Mouse (Mus musculus): Measurements from ENCODE around the gene Kpnb1. TPM values are rescaled to one million over a fixed set of nuclear protein-coding genes. Genes with fewer than 3 reads are reported as not detected.
"Not testable (repeated sequence)": the region's sequence is repeated elsewhere in the genome, so short reads cannot be mapped to it uniquely, and the experiment has no call there.

Kpnb1 gene
- polyA plus RNA-seq, 1 experiment from 2014 or later, result 82.8 TPM

- no peaks in the 10 kb centered on the region for H3K27me3 ChIP-seq (ENCODE audit: low read depth, poor library complexity, severe bottlenecking)
- WGBS, result 86% methylated on average over 8 of the region's 8 CpGs
- no peaks in the 10 kb centered on the region for H3K9me3 ChIP-seq (replicated peaks)
- no peaks in the 10 kb centered on the region for H3K4me1 ChIP-seq
- H3K36me3 ChIP-seq, result peaks cover 3% of the 10 kb centered on the region; the same call in 1 of the 2 replicates
- no peak for DNase-seq (ENCODE audit: low spot score)
- H3K27ac ChIP-seq, result no peak overlapping the region
- no peak overlapping the region for H3K4me3 ChIP-seq
These were observed 9.3 kb upstream of the Kpnb1 start for GRCm38 (mm10) chr11:97197021-97197420.

GRCm38 (mm10) chr11:97196541-97196940 lies 8.9 kb upstream of the Kpnb1 start:
- H3K27ac ChIP-seq, result no peak overlapping the region
- no peaks in the 10 kb centered on the region for H3K27me3 ChIP-seq (ENCODE audit: low read depth, poor library complexity, severe bottlenecking)
- no peaks in the 10 kb centered on the region for H3K4me1 ChIP-seq
- peaks cover 3% of the 10 kb centered on the region; the same call in 1 of the 2 replicates for H3K36me3 ChIP-seq
- no peak for DNase-seq (ENCODE audit: low spot score)
- H3K9me3 ChIP-seq (replicated peaks), result no peaks in the 10 kb centered on the region
- no peak overlapping the region for H3K4me3 ChIP-seq
- 74% methylated on average over 12 of the region's 12 CpGs for WGBS

GRCm38 (mm10) chr11:97192621-97192951 lies 4.9 kb upstream of the Kpnb1 start:
- no peak for DNase-seq (ENCODE audit: low spot score)
- no peak overlapping the region for H3K27ac ChIP-seq
- no peaks in the 10 kb centered on the region for H3K9me3 ChIP-seq (replicated peaks)
- no peaks in the 10 kb centered on the region for H3K27me3 ChIP-seq (ENCODE audit: low read depth, poor library complexity, severe bottlenecking)
- no peak overlapping the region for H3K4me3 ChIP-seq
- H3K36me3 ChIP-seq, result peaks cover 13% of the 10 kb centered on the region; the same call in 1 of the 2 replicates
- H3K4me1 ChIP-seq, result peaks cover 6% of the 10 kb centered on the region

- Histone ChIP-seq H3K27ac (no peak overlapping the region), H3K27me3 (ENCODE audit: low read depth, poor library complexity, severe bottlenecking) (no peaks in the 10 kb centered on the region), H3K36me3 (peaks cover 15% of the 10 kb centered on the region; the same call in 1 of the 2 replicates), H3K9me3 (replicated peaks) (no peaks in the 10 kb centered on the region), H3K4me1 (peaks cover 6% of the 10 kb centered on the region), H3K4me3 (no peak overlapping the region)
- 77% methylated on average over 6 of the region's 6 CpGs for WGBS
- no peak for DNase-seq (ENCODE audit: low spot score)
These were observed 4.4 kb upstream of the Kpnb1 start for GRCm38 (mm10) chr11:97191915-97192620.

- no peaks in the 10 kb centered on the region for H3K9me3 ChIP-seq (replicated peaks)
- H3K36me3 ChIP-seq, result peaks cover 24% of the 10 kb centered on the region
- no peak overlapping the region for H3K4me3 ChIP-seq
- no peak for DNase-seq (ENCODE audit: low spot score)
- peaks cover 12% of the 10 kb centered on the region for H3K4me1 ChIP-seq
- H3K27me3 ChIP-seq (ENCODE audit: low read depth, poor library complexity, severe bottlenecking), result no peaks in the 10 kb centered on the region
- H3K27ac ChIP-seq, result no peak overlapping the region
- WGBS, result 89% methylated on average over 6 of the region's 6 CpGs
These were observed 3.3 kb upstream of the Kpnb1 start for GRCm38 (mm10) chr11:97190992-97191391.

GRCm38 (mm10) chr11:97189645-97190044 lies 2.0 kb upstream of the Kpnb1 start:
- Histone ChIP-seq H3K4me1 (peaks cover 23% of the 10 kb centered on the region), H3K4me3 (peak overlapping the region; percentile 69; the same call in 1 of the 2 replicates), H3K36me3 (peaks cover 35% of the 10 kb centered on the region)
- not testable (repeated sequence) for H3K9me3 ChIP-seq (replicated peaks); H3K27me3 ChIP-seq (ENCODE audit: low read depth, poor library complexity, severe bottlenecking); DNase-seq (ENCODE audit: low spot score); H3K27ac ChIP-seq
- WGBS, result 93% methylated on average over 6 of the region's 6 CpGs

GRCm38 (mm10) chr11:97189231-97189630 lies 1.6 kb upstream of the Kpnb1 start:
- Histone ChIP-seq H3K36me3 (peaks cover 38% of the 10 kb centered on the region), H3K4me3 (peak overlapping the region; percentile 69), H3K9me3 (replicated peaks) (no peaks in the 10 kb centered on the region), H3K27ac (peak overlapping the region; percentile 95), H3K27me3 (ENCODE audit: low read depth, poor library complexity, severe bottlenecking) (no peaks in the 10 kb centered on the region), H3K4me1 (peaks cover 25% of the 10 kb centered on the region)
- WGBS, result 33% methylated on average over 3 of the region's 3 CpGs
- DNase-seq (ENCODE audit: low spot score), result no peak

- Histone ChIP-seq H3K9me3 (replicated peaks) (no peaks in the 10 kb centered on the region), H3K36me3 (peaks cover 45% of the 10 kb centered on the region), H3K4me1 (peaks cover 25% of the 10 kb centered on the region), H3K27ac (peak overlapping the region; percentile 95), H3K4me3 (peak overlapping the region; percentile 69), H3K27me3 (ENCODE audit: low read depth, poor library complexity, severe bottlenecking) (no peaks in the 10 kb centered on the region)
- no peak for DNase-seq (ENCODE audit: low spot score)
- WGBS, result under 1% methylated on average over 15 of the region's 15 CpGs
These were observed 918 bp upstream of the Kpnb1 start for GRCm38 (mm10) chr11:97188643-97188955.

- peaks cover 25% of the 10 kb centered on the region for H3K4me1 ChIP-seq
- DNase-seq (ENCODE audit: low spot score), result peak; percentile 97
- peak overlapping the region; percentile 69 for H3K4me3 ChIP-seq
- no peaks in the 10 kb centered on the region for H3K9me3 ChIP-seq (replicated peaks)
- peaks cover 59% of the 10 kb centered on the region for H3K36me3 ChIP-seq
- peak overlapping the region; percentile 95 for H3K27ac ChIP-seq
- H3K27me3 ChIP-seq (ENCODE audit: low read depth, poor library complexity, severe bottlenecking), result no peaks in the 10 kb centered on the region
- under 1% methylated on average over 44 of the region's 74 CpGs for WGBS
These were observed 526 bp downstream of the Kpnb1 start for GRCm38 (mm10) chr11:97186947-97187763.

- WGBS, result 72% methylated on average over 5 of the region's 5 CpGs
- DNase-seq (ENCODE audit: low spot score), result no peak
- peaks cover 67% of the 10 kb centered on the region for H3K36me3 ChIP-seq
- peak overlapping the region; percentile 69 for H3K4me3 ChIP-seq
- peaks cover 25% of the 10 kb centered on the region for H3K4me1 ChIP-seq
- H3K27me3 ChIP-seq (ENCODE audit: low read depth, poor library complexity, severe bottlenecking), result no peaks in the 10 kb centered on the region
- peak overlapping the region; percentile 95 for H3K27ac ChIP-seq
- H3K9me3 ChIP-seq (replicated peaks), result no peaks in the 10 kb centered on the region
These were observed 1.7 kb downstream of the Kpnb1 start for GRCm38 (mm10) chr11:97185704-97186614.

- Histone ChIP-seq H3K4me3 (no peak overlapping the region), H3K27ac (no peak overlapping the region), H3K4me1 (peaks cover 25% of the 10 kb centered on the region), H3K27me3 (ENCODE audit: low read depth, poor library complexity, severe bottlenecking) (no peaks in the 10 kb centered on the region), H3K9me3 (replicated peaks) (no peaks in the 10 kb centered on the region), H3K36me3 (peaks cover 72% of the 10 kb centered on the region)
- DNase-seq (ENCODE audit: low spot score), result no peak
- 85% methylated on average over 5 of the region's 5 CpGs for WGBS
These were observed 2.8 kb downstream of the Kpnb1 start for GRCm38 (mm10) chr11:97184875-97185274.

GRCm38 (mm10) chr11:97182446-97182845 lies 5.2 kb downstream of the Kpnb1 start:
- no peak overlapping the region for H3K4me3 ChIP-seq
- H3K4me1 ChIP-seq, result peaks cover 19% of the 10 kb centered on the region
- H3K27ac ChIP-seq, result no peak overlapping the region
- 96% methylated on average over 3 of the region's 3 CpGs for WGBS
- no peak for DNase-seq (ENCODE audit: low spot score)
- no peaks in the 10 kb centered on the region for H3K27me3 ChIP-seq (ENCODE audit: low read depth, poor library complexity, severe bottlenecking)
- peaks cover 96% of the 10 kb centered on the region for H3K36me3 ChIP-seq
- H3K9me3 ChIP-seq (replicated peaks), result no peaks in the 10 kb centered on the region
